Mouse (Mus musculus) ovary, postnatal 10 days (tissue): ENCODE data around the gene Mapk13.

ENCODE experiments used
- DNase-seq: peaks from one replicate; pipeline ENCODE4 v3.0.0; 2022; ENCODE audit warnings: low spot score

Gene Mapk13

GRCm38 (mm10) chr17:28776817-28777216, 7.7 kb downstream of the Mapk13 start:
- DNase-seq, result no peak

DNA sequence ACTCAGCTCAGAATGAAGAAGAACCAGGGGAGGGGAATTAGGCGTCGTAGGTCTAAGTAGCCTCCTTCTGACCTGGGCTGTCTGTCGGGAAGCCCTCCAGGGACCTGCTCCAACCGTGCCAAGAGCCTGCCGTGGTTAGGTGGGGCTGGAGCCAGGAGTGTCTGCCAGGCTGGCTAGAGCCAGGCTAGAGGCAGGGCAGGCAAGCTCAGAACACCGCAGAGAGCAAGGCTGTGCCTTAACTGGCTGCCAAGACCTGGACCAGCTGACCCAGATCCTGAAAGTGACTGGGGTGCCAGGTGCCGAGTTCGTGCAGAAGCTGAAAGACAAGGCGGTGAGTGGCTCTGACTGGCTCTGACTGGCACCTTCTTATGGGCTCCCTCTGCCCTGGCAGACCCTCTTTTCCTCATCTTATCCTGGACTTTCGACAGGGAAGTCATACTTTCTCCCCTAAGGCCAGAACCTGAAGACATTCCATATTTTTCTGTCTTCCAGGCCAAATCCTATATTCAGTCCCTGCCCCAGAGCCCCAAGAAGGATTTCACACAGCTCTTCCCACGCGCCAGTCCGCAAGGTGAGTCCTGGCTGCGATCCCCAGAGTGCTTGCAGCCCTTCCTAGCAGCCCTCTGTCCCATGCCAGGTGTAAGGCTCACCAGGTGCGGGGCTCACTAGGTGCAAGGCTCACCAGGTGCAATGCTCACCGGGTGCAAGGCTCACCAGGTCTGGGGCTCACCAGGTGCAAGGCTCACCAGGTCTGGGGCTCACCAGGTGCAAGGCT, 8.3 kb downstream of the Mapk13 start:
- DNase-seq, result no peak

DNA sequence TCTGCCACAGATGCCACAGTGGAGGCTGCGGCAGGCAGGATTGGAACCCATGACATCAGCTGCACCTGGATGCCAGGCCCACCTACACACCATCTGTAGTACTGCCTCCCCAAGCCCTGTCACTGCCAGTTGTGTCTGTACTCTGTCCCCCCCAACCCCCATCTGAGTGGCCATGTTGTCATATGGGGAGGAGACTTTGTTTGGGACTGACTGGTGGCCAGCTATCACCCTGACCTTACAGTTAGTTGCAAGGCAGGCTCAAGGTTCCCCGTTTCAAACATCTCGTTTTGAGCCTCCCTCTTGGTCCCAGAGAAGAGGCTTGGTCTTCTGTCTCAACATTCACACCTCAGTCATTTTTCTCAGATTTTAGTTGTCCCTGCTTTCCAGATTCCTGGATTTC, 10.6 kb downstream of the Mapk13 start:
- DNase-seq, result no peak

DNA sequence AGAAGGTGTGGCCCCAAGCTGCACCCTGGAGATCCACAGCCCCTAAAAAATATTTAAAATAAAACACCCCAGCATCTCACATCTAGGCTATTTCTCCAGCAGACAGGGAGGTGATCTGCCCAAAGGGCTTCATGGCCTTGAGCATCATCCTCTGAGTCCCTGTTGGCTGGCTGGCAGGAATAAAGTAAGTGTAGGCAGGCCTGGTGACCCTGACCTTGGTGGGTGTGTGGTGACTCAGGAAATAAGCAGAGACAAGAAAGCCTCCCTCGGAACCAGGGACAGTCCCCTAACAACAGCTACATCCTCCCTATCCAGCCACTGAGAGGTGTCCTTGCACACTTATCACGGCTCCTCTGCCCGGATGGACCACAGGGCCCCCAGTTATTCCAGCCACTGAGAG, 11.7 kb downstream of the Mapk13 start:
- DNase-seq, result no peak

GRCm38 (mm10) chr17:28781290-28782045, 12.4 kb downstream of the Mapk13 start:
- DNase-seq, result no peak

DNA sequence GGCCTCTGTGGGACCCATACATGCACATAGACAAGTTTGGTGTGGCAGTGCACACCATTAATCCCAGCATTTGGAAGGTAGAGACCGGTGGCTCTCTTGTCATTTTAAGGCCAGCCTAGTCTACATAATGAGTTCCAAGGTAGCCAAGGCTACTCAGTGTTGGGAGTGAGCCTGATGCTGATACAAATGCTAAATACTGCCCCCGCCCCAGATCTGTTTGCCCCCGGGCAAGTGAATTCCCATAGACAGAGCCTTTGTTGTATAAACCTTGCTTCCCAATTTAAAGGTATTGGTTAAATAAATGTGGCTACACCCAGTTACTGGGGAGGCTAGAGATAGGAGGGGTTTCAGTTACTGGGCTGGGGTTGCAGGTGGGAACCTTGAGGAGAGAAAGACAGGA, 15.9 kb downstream of the Mapk13 start:
- no peak for DNase-seq

- no peak for DNase-seq
Measured at GRCm38 (mm10) chr17:28787507-28787906, 18.4 kb downstream of the Mapk13 start.

GRCm38 (mm10) chr17:28797031-28797430, 27.9 kb downstream of the Mapk13 start:
- no peak for DNase-seq

DNA sequence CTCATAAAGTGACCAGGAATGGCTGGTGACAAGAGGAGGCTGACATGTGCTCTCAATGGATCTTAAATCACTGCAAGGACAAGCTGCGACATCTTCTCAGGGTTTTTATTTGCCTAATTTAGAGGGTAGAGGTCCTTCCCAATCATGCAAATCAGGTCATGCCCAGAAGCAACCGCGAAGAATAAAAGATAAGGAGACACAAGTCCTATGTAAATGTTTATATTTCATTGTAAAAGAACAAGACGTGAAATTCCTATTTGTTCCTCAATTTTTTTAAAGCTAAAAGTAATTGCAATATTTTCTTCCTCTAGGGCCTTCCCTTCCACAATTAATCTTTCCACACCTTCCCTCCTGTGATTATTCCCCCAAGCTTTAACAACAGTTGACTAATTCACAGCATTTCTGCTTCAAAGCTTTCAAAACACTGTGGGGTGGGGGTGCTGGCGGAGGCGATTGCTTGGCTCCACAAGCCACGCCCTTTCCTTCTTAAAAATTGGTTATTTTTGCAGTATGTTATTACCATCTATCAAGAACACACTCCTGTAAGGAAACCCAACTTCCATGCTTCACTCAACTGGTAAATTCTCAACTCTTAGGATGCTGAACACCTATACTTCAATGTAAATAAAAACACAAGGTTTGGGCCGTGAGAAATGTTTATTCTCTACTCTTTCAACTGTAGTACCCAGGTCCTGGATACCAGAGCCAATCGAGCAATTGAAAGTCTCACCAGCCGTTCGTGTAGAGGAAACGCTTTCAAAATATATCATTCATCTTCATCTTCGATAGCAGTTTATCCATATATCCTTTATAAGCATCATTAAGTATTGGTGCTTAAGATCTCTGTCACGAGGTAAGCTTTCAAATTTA, 30.4 kb downstream of the Mapk13 start:
- no peak for DNase-seq

GRCm38 (mm10) chr17:28800281-28800670, 31.2 kb downstream of the Mapk13 start:
- DNase-seq, result no peak

- DNase-seq, result peak; percentile 73
Measured at GRCm38 (mm10) chr17:28800671-28801412, 31.7 kb downstream of the Mapk13 start, which contains the start of gene Brpf3. Gene Brpf3 (plus strand): TSS chr17:28801090.

- DNase-seq, result peak; percentile 97
Measured at GRCm38 (mm10) chr17:28801474-28802005, 32.4 kb downstream of the Mapk13 start.

DNA sequence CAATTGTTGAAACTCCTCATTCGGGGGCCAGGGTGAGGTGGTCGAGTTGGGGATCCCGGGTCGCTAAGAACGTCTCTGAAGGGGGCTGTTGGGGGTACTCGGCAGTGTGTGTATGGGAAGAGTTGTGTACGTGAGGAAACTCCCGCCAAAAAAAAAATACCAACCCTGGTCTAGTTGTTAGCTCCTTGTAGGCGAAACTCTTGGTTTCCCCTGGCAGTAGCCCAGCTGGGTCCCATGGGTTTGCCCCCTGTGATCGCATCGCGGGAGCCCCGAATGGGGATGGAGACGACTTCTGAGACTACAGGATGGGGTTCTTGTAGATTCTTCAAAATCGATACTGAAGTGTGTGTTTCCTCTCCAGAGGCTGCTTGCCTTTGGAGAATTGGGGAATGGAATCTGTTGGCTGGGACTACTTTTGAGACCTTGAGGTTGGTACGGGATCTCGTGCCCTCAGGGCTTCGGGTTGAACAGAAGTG, 32.9 kb downstream of the Mapk13 start:
- no peak for DNase-seq

DNA sequence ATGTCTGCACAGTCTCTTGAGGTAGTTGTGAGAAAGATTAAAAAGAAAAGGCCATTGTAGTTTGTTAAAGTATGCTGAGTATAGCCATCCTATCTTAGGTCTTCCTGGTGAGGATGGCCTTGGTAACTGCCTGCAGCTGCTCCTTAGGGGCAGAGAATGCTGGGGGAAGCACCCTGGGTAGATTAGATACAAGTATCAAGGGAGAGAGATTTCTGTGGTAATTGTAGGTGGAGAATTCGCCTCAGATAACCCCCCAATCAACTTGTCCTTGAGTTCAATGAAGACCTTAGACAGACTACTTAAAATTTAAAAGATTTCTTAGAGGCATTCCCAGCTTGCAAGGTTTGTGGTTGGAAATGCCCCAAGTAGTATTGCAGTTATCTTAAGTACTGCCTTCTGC, 34.2 kb downstream of the Mapk13 start:
- DNase-seq, result no peak

DNA sequence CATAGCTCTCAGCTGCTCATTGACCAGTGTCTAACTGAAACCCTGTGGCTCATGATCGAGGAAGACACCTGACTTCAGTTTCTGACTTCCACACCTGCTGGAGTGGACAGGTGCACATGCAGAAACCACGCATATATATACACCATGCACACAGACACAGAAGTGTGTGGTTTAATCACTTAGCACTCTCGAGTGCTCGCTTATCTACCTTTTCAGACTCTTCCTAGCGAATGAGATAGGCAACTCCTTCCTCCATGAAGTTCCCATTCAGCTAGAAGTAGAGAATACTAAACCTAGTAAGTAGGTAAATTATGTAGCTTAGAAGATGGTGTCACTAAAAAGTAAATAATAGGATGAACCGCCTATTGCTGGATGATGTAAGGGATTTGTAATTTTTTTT, 35.9 kb downstream of the Mapk13 start:
- no peak for DNase-seq

DNA sequence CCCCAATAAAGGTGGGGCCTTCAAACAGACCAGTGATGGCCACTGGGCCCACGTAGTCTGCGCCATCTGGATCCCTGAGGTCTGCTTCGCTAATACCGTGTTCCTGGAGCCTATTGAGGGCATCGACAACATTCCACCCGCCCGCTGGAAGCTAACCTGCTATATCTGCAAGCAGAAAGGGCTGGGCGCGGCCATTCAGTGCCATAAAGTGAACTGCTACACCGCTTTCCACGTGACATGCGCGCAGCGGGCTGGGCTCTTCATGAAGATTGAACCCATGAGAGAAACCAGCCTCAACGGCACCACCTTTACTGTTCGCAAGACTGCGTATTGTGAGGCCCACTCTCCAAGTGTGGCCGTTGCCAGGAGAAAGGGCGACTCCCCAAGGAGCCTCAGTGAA, 37.7 kb downstream of the Mapk13 start:
- DNase-seq, result no peak

DNA sequence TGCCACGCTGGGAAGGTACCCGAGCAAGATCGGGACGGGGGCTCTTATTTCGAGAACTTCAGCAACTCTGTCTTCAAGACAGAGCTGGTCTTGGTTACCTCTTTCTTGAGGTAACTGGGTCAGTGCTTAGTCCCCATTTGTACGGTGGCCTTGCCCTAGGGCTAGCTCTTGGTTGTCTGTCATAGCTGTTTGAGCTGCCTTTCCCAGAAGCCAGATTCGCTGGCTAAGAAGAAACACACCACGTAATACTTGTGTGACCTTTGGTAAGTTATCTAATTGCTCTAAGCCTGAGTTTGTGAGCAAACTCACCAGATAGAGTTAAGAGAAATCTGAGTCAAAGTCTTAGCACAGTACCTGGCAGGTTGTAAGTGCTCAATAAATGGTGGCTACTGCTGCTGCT, 39.6 kb downstream of the Mapk13 start:
- DNase-seq, result no peak

- no peak for DNase-seq
Measured at GRCm38 (mm10) chr17:28809175-28809831, 40.2 kb downstream of the Mapk13 start.

DNA sequence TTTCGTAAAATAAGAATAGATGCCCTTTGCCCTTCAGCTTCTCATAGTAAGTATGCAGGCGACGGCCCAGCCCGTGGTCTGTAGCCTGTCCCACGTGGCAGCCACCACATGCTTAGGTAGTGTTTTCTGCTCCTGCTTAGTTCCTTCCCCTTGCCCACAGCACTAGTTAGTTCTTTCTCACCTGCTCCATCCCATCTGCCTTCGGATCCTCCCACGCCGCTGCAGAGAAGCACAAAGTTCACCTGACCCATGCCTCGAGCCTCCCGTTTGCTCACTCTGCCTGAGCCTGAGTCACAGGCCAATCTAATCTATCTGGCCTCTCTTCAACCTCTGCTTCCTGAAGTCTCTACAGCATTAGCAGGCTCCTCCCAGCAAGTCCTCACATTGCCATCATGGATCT, 43.2 kb downstream of the Mapk13 start:
- DNase-seq, result no peak

- no peak for DNase-seq
Measured at GRCm38 (mm10) chr17:28814529-28815097, 45.5 kb downstream of the Mapk13 start.
